8 mouse cellular contexts compared by ENCODE assay signal in genomic region chr6:99520676-99521037, GRCm38 (mm10). TPM values are rescaled to one million over a fixed set of nuclear protein-coding genes. Genes with fewer than 3 reads are reported as not detected.
DNase-seq lines count a peak whose midpoint lies in the region; ATAC-seq and TF ChIP-seq lines count a peak whose summit lies in the region.

No protein-coding gene starts in this region.

- TF ChIP-seq CTCF in ES-Bruce4 (IDR thresholded peaks at IDR 0.05; ENCODE audit: low read depth, low read length), result no peak

- peak overlapping the region; percentile 94 for H3K4me2 ChIP-seq in heart, embryonic 11.5 days
- peak overlapping the region; percentile 98 for H3K4me2 ChIP-seq in forebrain, embryonic 15.5 days (replicated peaks)

- peak overlapping the region; percentile 95 for H3K9ac ChIP-seq in heart, embryonic 11.5 days (ENCODE audit: low read depth, low read length)
- peak overlapping the region; percentile 19 for H3K9ac ChIP-seq in ES-Bruce4 (ENCODE audit: low read depth, poor library complexity, severe bottlenecking)
- peak overlapping the region; percentile 98 for H3K9ac ChIP-seq in forebrain, embryonic 15.5 days (replicated peaks)

- no peak for DNase-seq in heart, adult 18-20 months
- DNase-seq in spleen, adult 18-20 months, result no peak
- no peak for DNase-seq in frontal cortex, adult 2 months (ENCODE audit: extremely low spot score in 1 of 2, low spot score in 1 of 2)
- DNase-seq in embryo, embryonic 10 days (ENCODE audit: low spot score), result no peak

- H3K27me3 ChIP-seq in heart, embryonic 11.5 days (ENCODE audit: control insufficient read depth, insufficient read depth, low read length), result no peaks in the 10 kb centered on the region
- H3K27me3 ChIP-seq in ES-Bruce4 (ENCODE audit: control insufficient read depth, insufficient read depth, low read length, poor library complexity, severe bottlenecking), result peaks cover 26% of the 10 kb centered on the region
- no peaks in the 10 kb centered on the region for H3K27me3 ChIP-seq in forebrain, embryonic 15.5 days

- no peak for TF ChIP-seq POLR2A in ES-Bruce4 (IDR thresholded peaks at IDR 0.05; ENCODE audit: insufficient read depth, low read length)

- H3K36me3 ChIP-seq in heart, embryonic 11.5 days (ENCODE audit: control insufficient read depth, insufficient read depth, low read length), result no peaks in the 10 kb centered on the region
- H3K36me3 ChIP-seq in ES-Bruce4 (ENCODE audit: control insufficient read depth, insufficient read depth, low read length, poor library complexity, severe bottlenecking), result no peaks in the 10 kb centered on the region
- H3K36me3 ChIP-seq in forebrain, embryonic 15.5 days, result no peaks in the 10 kb centered on the region
- H3K36me3 ChIP-seq in macrophage (ENCODE audit: inconsistent target), result no peaks in the 10 kb centered on the region

- peak overlapping the region; percentile 100 for H3K27ac ChIP-seq in heart, embryonic 11.5 days (ENCODE audit: low read depth, low read length)
- H3K27ac ChIP-seq in ES-Bruce4 (ENCODE audit: insufficient read depth, low read length) (no peak overlapping the region), macrophage (peak overlapping the region; percentile 58)
- H3K27ac ChIP-seq in forebrain, embryonic 15.5 days (replicated peaks), result peak overlapping the region; percentile 100

- no peak for ATAC-seq in heart, embryonic 11.5 days (replicated peaks; ENCODE audit: insufficient number of reproducible peaks, low FRiP score, low TSS enrichment)
- peak; percentile 55 for ATAC-seq in forebrain, embryonic 15.5 days (replicated peaks)

- no peak for TF ChIP-seq EP300 in ES-Bruce4 (IDR thresholded peaks at IDR 0.05; ENCODE audit: insufficient read depth, low read depth, low read length)

- H3K79me2 ChIP-seq in macrophage (ENCODE audit: inconsistent target), result peaks cover 26% of the 10 kb centered on the region

- no peaks in the 10 kb centered on the region for H3K9me3 ChIP-seq in heart, embryonic 11.5 days (replicated peaks; ENCODE audit: control insufficient read depth, low read length)
- H3K9me3 ChIP-seq in ES-Bruce4 (replicated peaks; ENCODE audit: control insufficient read depth, insufficient read depth, low read length, poor library complexity, severe bottlenecking), result no peaks in the 10 kb centered on the region
- H3K9me3 ChIP-seq in forebrain, embryonic 15.5 days, result no peaks in the 10 kb centered on the region

- peak overlapping the region; percentile 90 for H3K4me3 ChIP-seq in heart, embryonic 11.5 days (ENCODE audit: low read depth, low read length)
- H3K4me3 ChIP-seq in ES-Bruce4 (ENCODE audit: low read depth, low read length) (peak overlapping the region; percentile 72), macrophage (ENCODE audit: inconsistent target) (peak overlapping the region; percentile 80)
- H3K4me3 ChIP-seq in forebrain, embryonic 15.5 days, result peak overlapping the region; percentile 62

- H3K4me1 ChIP-seq in heart, embryonic 11.5 days (ENCODE audit: control insufficient read depth, insufficient read depth, low read length), result peaks cover 2% of the 10 kb centered on the region; the same call in 1 of the 2 replicates
- no peaks in the 10 kb centered on the region for H3K4me1 ChIP-seq in ES-Bruce4 (ENCODE audit: control insufficient read depth, insufficient read depth, low read length)
- peaks cover 28% of the 10 kb centered on the region for H3K4me1 ChIP-seq in forebrain, embryonic 15.5 days

- WGBS in heart, embryonic 11.5 days (ENCODE audit: insufficient replicate concordance), result 0% methylated on average over 26 of the region's 27 CpGs
- under 1% methylated on average over 25 of the region's 27 CpGs for WGBS in forebrain, embryonic 15.5 days
- WGBS in macrophage (ENCODE audit: missing documents), result 1% methylated on average over 27 of the region's 27 CpGs

RNA-seq across cellular contexts. Expression of gene Foxp1, which starts 1.9 kb away (rescaled TPM):
- 97.9 and 110 TPM in 2 replicates for polyA plus RNA-seq in heart, embryonic 11.5 days (2014; fragmentation: Nextera tagmentation; extraction: Ambion mirVana)
- total RNA-seq in heart, adult 18-20 months (2021), result 10 to 100 TPM; 29.4 to 32.8 TPM
- 31.7 and 33.5 TPM in 2 replicates for polyA plus RNA-seq in ES-Bruce4 (2011; ENCODE audit: insufficient read depth, insufficient read length, low read depth, missing spikeins)
- 102 and 111 TPM in 2 replicates for polyA plus RNA-seq in forebrain, embryonic 15.5 days (2015; fragmentation: Nextera tagmentation; extraction: Ambion mirVana)
- total RNA-seq in macrophage (2018; cell fraction: chromatin; rRNA removed), result 100 to 1,000 TPM; 153 to 929 (median 216) TPM
- 100 to 1,000 TPM in 3 of 26 experiments, 10 to 100 TPM in 23; 52.3 to 219 (median 58.2) TPM for total RNA-seq in macrophage (2018; cell fraction: cytosol; rRNA removed)
- 100 to 1,000 TPM in 25 of 26 experiments, 10 to 100 TPM in 1; 94.3 to 920 (median 177) TPM for total RNA-seq in macrophage (2018; cell fraction: nucleus; rRNA removed)
- 33.2 to 38.9 TPM (median 36.0 TPM) in 3 replicates for polyA plus RNA-seq in macrophage (2018)
- 49.5 and 53.6 TPM in 2 replicates for polyA plus RNA-seq in frontal cortex, adult 2 months (2012; rRNA removed)

Comparison
In these comparisons a context has a peak if more than half of its experiments do, and no peak if none do; other contexts are left out.
1. H3K9ac ChIP-seq: peak in every context shown above with its lines; median percentile 98 in forebrain, embryonic 15.5 days; 95 in heart, embryonic 11.5 days; 19 in ES-Bruce4.